ENCODE assay signal across 11 mouse cellular contexts in genomic region chr4:137546003-137546525, GRCm38 (mm10). TPM values are rescaled to one million over a fixed set of nuclear protein-coding genes. Genes with fewer than 3 reads are reported as not detected.
A peak's percentile ranks its signal among the peaks of the same experiment; 100 is the strongest.
DNase-seq lines count a peak whose midpoint lies in the region; ATAC-seq lines count a peak whose summit lies in the region.
"Had no signal": no experiment of that assay in that cellular context is flagged by ENCODE, and none has a peak within 500 bp of the region (broad histone marks: within the 10 kb centered on the region; RNA-seq: fewer than 3 reads in every experiment).

No protein-coding gene starts in this region.

- H3K4me1 ChIP-seq in forebrain, embryonic 16.5 days (replicated peaks; ENCODE audit: control insufficient read depth, insufficient read depth, low read length), result no peaks in the 10 kb centered on the region
- no peaks in the 10 kb centered on the region for H3K4me1 ChIP-seq in forebrain, embryonic 15.5 days
- H3K4me1 ChIP-seq: hindbrain, embryonic 15.5 days had no signal

- H3K9me3 ChIP-seq in forebrain, embryonic 16.5 days (ENCODE audit: control insufficient read depth, low read length), result no peaks in the 10 kb centered on the region
- no peaks in the 10 kb centered on the region for H3K9me3 ChIP-seq in forebrain, embryonic 15.5 days
- H3K9me3 ChIP-seq: hindbrain, embryonic 15.5 days had no signal

- no peak overlapping the region for H3K4me2 ChIP-seq in forebrain, embryonic 16.5 days (ENCODE audit: low read length)
- H3K4me2 ChIP-seq in forebrain, embryonic 15.5 days (replicated peaks), result no peak overlapping the region
- H3K4me2 ChIP-seq: hindbrain, embryonic 15.5 days had no signal

- H3K4me3 ChIP-seq in forebrain, embryonic 16.5 days (replicated peaks; ENCODE audit: low read length), result no peak overlapping the region
- no peak overlapping the region for H3K4me3 ChIP-seq in forebrain, embryonic 15.5 days
- H3K4me3 ChIP-seq: hindbrain, embryonic 15.5 days; myocyte had no signal

- H3K27me3 ChIP-seq in forebrain, embryonic 16.5 days (replicated peaks; ENCODE audit: control insufficient read depth, insufficient read depth, low read length), result no peaks in the 10 kb centered on the region
- no peaks in the 10 kb centered on the region for H3K27me3 ChIP-seq in forebrain, embryonic 15.5 days
- H3K27me3 ChIP-seq: hindbrain, embryonic 15.5 days; Patski had no signal

- WGBS in forebrain, embryonic 16.5 days, result 64% methylated on average over 5 of the region's 5 CpGs
- WGBS in forebrain, embryonic 15.5 days, result 73% methylated on average over 5 of the region's 5 CpGs

- no peaks in the 10 kb centered on the region for H3K36me3 ChIP-seq in forebrain, embryonic 16.5 days (ENCODE audit: control insufficient read depth, insufficient read depth)
- H3K36me3 ChIP-seq in forebrain, embryonic 15.5 days, result no peaks in the 10 kb centered on the region
- H3K36me3 ChIP-seq: hindbrain, embryonic 15.5 days had no signal

- DNase-seq in ovary, postnatal 14 days (ENCODE audit: low spot score), result peak; percentile 29
- no peak for DNase-seq in ovary, adult 18-20 months (ENCODE audit: low spot score)
- peak; percentile 50 for DNase-seq in cerebellum, adult 9-10 months
- DNase-seq in kidney, postnatal 10 days, result peak; percentile 60
- DNase-seq in right cerebral cortex, postnatal 10 days (ENCODE audit: low spot score in 2 of 2), result no peak

- no peak overlapping the region for H3K27ac ChIP-seq in forebrain, embryonic 16.5 days (ENCODE audit: low read length)
- H3K27ac ChIP-seq in forebrain, embryonic 15.5 days (replicated peaks), result no peak overlapping the region
- H3K27ac ChIP-seq: hindbrain, embryonic 15.5 days had no signal

- 0 out of 2 replicates have a peak, but pooled peaks have one; percentile 12 for ATAC-seq in forebrain, embryonic 16.5 days
- ATAC-seq in forebrain, embryonic 15.5 days (replicated peaks), result no peak
- ATAC-seq in megakaryocyte progenitor cell, adult 5-6 weeks (replicated peaks; ENCODE audit: poor library complexity), result peak; percentile 83
- ATAC-seq: Patski had no signal

- no peak overlapping the region for H3K9ac ChIP-seq in forebrain, embryonic 16.5 days (replicated peaks; ENCODE audit: low read depth, low read length)
- H3K9ac ChIP-seq in forebrain, embryonic 15.5 days (replicated peaks), result no peak overlapping the region
- H3K9ac ChIP-seq: hindbrain, embryonic 15.5 days had no signal

RNA-seq across cellular contexts. Expression of gene Ldlrad2, which starts 28.3 kb away (rescaled TPM):
- not detected in 2 replicates for polyA plus RNA-seq in forebrain, embryonic 16.5 days (2015; fragmentation: Nextera tagmentation; extraction: Ambion mirVana)
- 0.47 TPM in 1 of 2 replicates, not detected in the other for polyA plus RNA-seq in forebrain, embryonic 15.5 days (2015; fragmentation: Nextera tagmentation; extraction: Ambion mirVana)
- not detected in 2 replicates for total RNA-seq in megakaryocyte progenitor cell, adult 5-6 weeks (2015)
- not detected in 2 replicates for total RNA-seq in megakaryocyte progenitor cell, adult 5-6 weeks (2017)
- polyA plus RNA-seq: myocyte, Patski had no signal

RNA-seq across cellular contexts. Expression of gene Usp48, which starts 47.5 kb away (rescaled TPM):
- polyA plus RNA-seq in forebrain, embryonic 16.5 days (2015; fragmentation: Nextera tagmentation; extraction: Ambion mirVana), result 80.1 and 82.6 TPM in 2 replicates
- polyA plus RNA-seq in forebrain, embryonic 15.5 days (2015; fragmentation: Nextera tagmentation; extraction: Ambion mirVana), result 80.5 and 81.6 TPM in 2 replicates
- total RNA-seq in megakaryocyte progenitor cell, adult 5-6 weeks (2015), result 91.5 and 96.8 TPM in 2 replicates
- total RNA-seq in megakaryocyte progenitor cell, adult 5-6 weeks (2017), result 107 and 151 TPM in 2 replicates

Comparison
In these comparisons a context has a peak if more than half of its experiments do, and no peak if none do; other contexts are left out.
1. DNase-seq: peak in ovary, postnatal 14 days (single experiment), cerebellum, adult 9-10 months (single experiment) and kidney, postnatal 10 days (single experiment); none in ovary, adult 18-20 months (single experiment) and right cerebral cortex, postnatal 10 days (0 of 2).